Mouse (Mus musculus) MEL (cell line): ENCODE measurements around the gene Ifitm6.

Experiments
- MAFK ChIP-seq: IDR thresholded peaks from 2 replicates; pipeline ENCODE4 v1.6.1; 2011; ENCODE audit warnings: low read depth, mild to moderate bottlenecking, low read length, improper control_type of control experiment, borderline replicate concordance
- POLR2A ChIP-seq, 2 experiments: IDR thresholded peaks; 2 replicates each; pipeline ENCODE4 v1.6.1; 2011 to 2012; ENCODE audit warnings: low read length in 2 of 2, mild to moderate bottlenecking in 2 of 2, control low read depth in 1 of 2, improper control_type of control experiment in 1 of 2, low read depth in 1 of 2, moderate library complexity in 1 of 2; ENCODE audit not compliant: control insufficient read depth in 1 of 2, insufficient read depth in 1 of 2, poor library complexity in 1 of 2
- SIN3A ChIP-seq: IDR thresholded peaks from 2 replicates; pipeline ENCODE4 v1.6.1; 2012; ENCODE audit warnings: low read length, improper control_type of control experiment, inconsistent platforms

DNA sequence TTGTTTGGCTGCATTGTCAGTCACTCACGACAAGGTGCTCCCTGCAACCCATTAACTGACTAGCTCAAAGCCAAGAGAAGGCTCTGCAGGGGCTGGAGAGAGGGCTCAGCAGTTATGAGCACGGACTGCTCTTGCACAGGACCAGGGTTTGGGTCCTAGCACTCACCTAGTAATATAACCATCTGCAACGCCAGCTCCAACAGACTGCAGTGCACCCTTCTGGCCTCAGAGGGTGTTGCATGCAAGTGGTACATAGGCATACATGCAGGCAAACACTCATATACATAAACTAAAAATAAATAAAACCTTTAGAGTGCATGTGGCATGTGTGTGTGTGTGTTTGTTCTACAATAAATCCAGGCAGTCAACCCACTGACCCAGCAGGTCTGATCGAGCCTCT is 38.1 kb upstream of the Ifitm6 start:
- TF ChIP-seq SIN3A: no peak
- TF ChIP-seq POLR2A (IDR thresholded peaks at IDR 0.05; ENCODE audit: control insufficient read depth in 1 of 2, insufficient read depth in 1 of 2, low read depth in 1 of 2, low read length in 2 of 2, poor library complexity in 1 of 2): no peak
- no peak for TF ChIP-seq MAFK
